Mouse (Mus musculus) midbrain, embryonic 13.5 days (tissue): ENCODE measurements around the gene Mex3a. TPM values are rescaled to one million over a fixed set of nuclear protein-coding genes. Genes with fewer than 3 reads are reported as not detected.
A peak's percentile ranks its signal among the peaks of the same experiment; 100 is the strongest.

Experiments used
- ATAC-seq: fragments of 200-750 bp; cut with Nextera tagmentation; 2 replicates; pipeline ENCODE4 v1.8.0; 2017; ENCODE audit warnings: mild to moderate bottlenecking, moderate TSS enrichment, moderate library complexity
- H3K27ac ChIP-seq: fragments of 300-500 bp; sonication (generic); 2 replicates; pipeline ENCODE4 v1.5.1; 2015; ENCODE audit warnings: inconsistent platforms, mild to moderate bottlenecking, moderate library complexity
- H3K27me3 ChIP-seq: fragments of 300-500 bp; sonication (generic); 2 replicates; pipeline ENCODE4 v1.6.1; 2015; ENCODE audit warnings: mild to moderate bottlenecking, inconsistent platforms
- H3K36me3 ChIP-seq: fragments of 300-500 bp; sonication (generic); 2 replicates; pipeline ENCODE4 v1.6.1; 2015; ENCODE audit warnings: mild to moderate bottlenecking, inconsistent platforms
- H3K4me1 ChIP-seq: fragments of 300-500 bp; sonication (generic); replicated peaks from 2 replicates; pipeline ENCODE4 v1.6.1; 2015; ENCODE audit warnings: inconsistent platforms
- H3K4me2 ChIP-seq: fragments of 300-500 bp; sonication (generic); replicated peaks from 2 replicates; pipeline ENCODE4 v1.6.1; 2015; ENCODE audit warnings: moderate library complexity, mild to moderate bottlenecking, inconsistent platforms
- H3K4me3 ChIP-seq: fragments of 300-500 bp; sonication (generic); replicated peaks from 2 replicates; pipeline ENCODE4 v1.5.1; 2015; ENCODE audit warnings: mild to moderate bottlenecking, inconsistent platforms
- H3K9ac ChIP-seq: fragments of 300-500 bp; sonication (generic); replicated peaks from 2 replicates; pipeline ENCODE4 v1.6.1; 2015; ENCODE audit warnings: mild to moderate bottlenecking, inconsistent platforms
- H3K9me3 ChIP-seq: fragments of 300-500 bp; sonication (generic); 2 replicates; pipeline ENCODE4 v1.6.1; 2016; ENCODE audit warnings: mild to moderate bottlenecking, inconsistent platforms
- WGBS: fragments of 180-500 bp; shearing (Covaris S2); methylation state at CpG from one replicate; pipeline ENCODE4 v1.1.7; 2015; 5-methylcytosine and 5-hydroxymethylcytosine counted together
- microRNA counts: library from miRNA; unstranded; fragments of <30 nt; microRNA quantifications from one replicate; lab custom pipeline; 2016
- microRNA-seq: library from miRNA; unstranded; fragments of <30 nt; microRNA quantifications from one replicate; pipeline ENCODE4, GENCODE M21; 2016
- polyA plus RNA-seq: library from polyadenylated mRNA; unstranded; fragments of >200 nt; fragmentation: Nextera tagmentation; extraction: Ambion mirVana; gene quantifications from 2 replicates; pipeline ENCODE4 v1.2.1, GENCODE M21; 2015

Mex3a gene
- polyA plus RNA-seq, 1 experiment from 2014 or later = 49.5 TPM

DNA sequence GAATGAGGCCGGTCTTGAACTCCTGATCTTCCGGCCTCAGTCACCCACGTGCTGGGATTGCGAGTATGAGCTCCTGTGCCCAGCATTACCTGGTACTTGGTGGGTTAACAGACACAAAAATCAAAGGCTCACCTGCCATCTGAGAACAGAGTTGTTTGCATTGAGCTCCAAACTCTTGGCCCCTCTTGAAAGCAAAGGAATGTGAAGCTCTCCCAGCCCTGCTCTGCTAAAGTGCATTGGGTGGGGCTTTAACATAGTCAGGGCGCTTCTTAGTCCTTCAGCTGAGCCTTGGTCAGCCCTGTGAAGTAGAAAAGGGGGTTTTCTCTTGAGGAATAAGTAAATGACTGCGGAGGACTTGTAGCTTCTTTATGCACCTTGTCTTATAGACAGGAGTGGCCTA, 53.6 kb downstream of the Mex3a start:
- 96% methylated on average over 6 of the region's 6 CpGs for WGBS
- Histone ChIP-seq H3K27me3 (no peaks in the 10 kb centered on the region), H3K4me2 (no peak overlapping the region), H3K9me3 (no peaks in the 10 kb centered on the region), H3K4me1 (peaks cover 5% of the 10 kb centered on the region), H3K36me3 (peaks cover 77% of the 10 kb centered on the region), H3K9ac (no peak overlapping the region), H3K27ac (no peak overlapping the region), H3K4me3 (no peak overlapping the region)
- no peak for ATAC-seq

DNA sequence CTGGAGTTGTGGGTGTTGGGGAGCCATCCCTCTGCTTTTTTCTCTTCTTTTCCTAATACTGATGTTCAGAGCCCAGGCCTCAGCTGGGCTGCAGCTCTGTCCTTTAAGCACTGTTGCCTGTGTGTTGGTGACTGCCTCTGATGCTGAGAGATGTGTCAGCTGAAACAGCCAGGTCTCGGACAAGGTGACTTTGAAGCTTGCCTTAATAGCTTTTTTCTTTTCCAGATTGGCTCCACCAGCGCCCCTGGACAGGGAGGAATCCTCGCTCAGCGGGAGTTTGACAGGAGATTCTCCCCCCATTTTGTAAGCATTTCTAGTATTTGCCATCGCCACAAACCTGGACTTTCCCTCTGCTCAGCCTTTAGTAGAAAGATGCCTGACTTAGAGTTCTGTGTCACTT, 54.4 kb downstream of the Mex3a start:
- Histone ChIP-seq H3K4me2 (no peak overlapping the region), H3K9ac (no peak overlapping the region), H3K27ac (no peak overlapping the region), H3K9me3 (no peaks in the 10 kb centered on the region), H3K36me3 (peaks cover 68% of the 10 kb centered on the region), H3K4me1 (peaks cover 4% of the 10 kb centered on the region), H3K27me3 (no peaks in the 10 kb centered on the region), H3K4me3 (no peak overlapping the region)
- 96% methylated on average over 5 of the region's 5 CpGs for WGBS
- ATAC-seq = no peak

DNA sequence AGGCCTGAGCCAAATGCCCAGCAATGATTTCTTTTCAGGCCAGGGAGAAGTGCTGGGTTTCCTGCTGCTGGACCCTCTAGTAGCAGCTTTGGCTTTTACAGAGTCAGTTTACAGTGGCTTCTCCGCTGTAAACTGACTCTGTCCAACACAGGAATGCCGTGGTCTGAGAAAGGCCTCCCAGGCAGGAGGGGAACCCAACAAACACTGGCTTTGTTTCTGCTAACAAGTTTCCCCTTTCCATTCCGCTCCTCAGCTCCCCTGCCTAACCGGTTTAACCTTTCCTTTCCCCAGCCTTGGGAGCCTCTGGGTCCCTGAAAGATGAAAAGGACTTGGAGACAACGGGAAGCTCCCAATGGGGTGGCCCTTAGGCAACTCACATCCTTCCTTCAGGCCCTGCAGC, 58.1 kb downstream of the Mex3a start:
- no peak overlapping the region for H3K4me2 ChIP-seq
- 28% methylated on average over 5 of the region's 5 CpGs for WGBS
- peaks cover 6% of the 10 kb centered on the region for H3K4me1 ChIP-seq
- no peak overlapping the region for H3K27ac ChIP-seq
- no peaks in the 10 kb centered on the region for H3K27me3 ChIP-seq
- no peak overlapping the region for H3K9ac ChIP-seq
- no peaks in the 10 kb centered on the region for H3K9me3 ChIP-seq
- ATAC-seq = no peak
- H3K36me3 ChIP-seq = peaks cover 39% of the 10 kb centered on the region
- no peak overlapping the region for H3K4me3 ChIP-seq

MicroRNAs encoded within 50 kb of the gene (microRNA counts, 519-probe panel; counts per million panel counts)
- 110 counts per million, percentile 56 among the panel's probes with 10 or more counts for microRNA mmu-miR-1905 (lab: Ali Mortazavi, UCI)

Small RNAs within 50 kb of the gene (microRNA-seq; reads per million reads assigned to microRNA genes)
- not detected for gene Mir1905

Other genes starting within 250 kb of the Mex3a start
- gene Gm38392, start 245.2 kb upstream of the Mex3a start, polyA plus RNA-seq = 0.16 TPM in 1 of 2 replicates, not detected in the other
- gene Tsacc, start 235.4 kb upstream of the Mex3a start, polyA plus RNA-seq = 11.2 and 11.6 TPM in 2 replicates
- gene Cct3, start 235.3 kb upstream of the Mex3a start, polyA plus RNA-seq = 529 and 545 TPM in 2 replicates
- gene Glmp, start 207.4 kb upstream of the Mex3a start, polyA plus RNA-seq = 93.4 and 104 TPM in 2 replicates
- 0.66 and 2.0 TPM in 2 replicates for gene Tmem79, start 196.2 kb upstream of the Mex3a start, polyA plus RNA-seq
- gene Smg5, start 196.1 kb upstream of the Mex3a start, polyA plus RNA-seq = 70.1 and 78.3 TPM in 2 replicates
- 0.77 and 1.0 TPM in 2 replicates for gene Paqr6, start 167.8 kb upstream of the Mex3a start, polyA plus RNA-seq
- gene Bglap3, start 159.7 kb upstream of the Mex3a start, polyA plus RNA-seq = not detected in 2 replicates
- not detected in 2 replicates for gene Bglap2, start 153.7 kb upstream of the Mex3a start, polyA plus RNA-seq
- gene Bglap, start 147.9 kb upstream of the Mex3a start, polyA plus RNA-seq = not detected in 2 replicates
- 51.7 and 56.8 TPM in 2 replicates for gene Pmf1, start 122.1 kb upstream of the Mex3a start, polyA plus RNA-seq
- gene Slc25a44, start 107.3 kb upstream of the Mex3a start, polyA plus RNA-seq = 28.7 and 29.7 TPM in 2 replicates
- gene Sema4a, start 71.2 kb upstream of the Mex3a start, polyA plus RNA-seq = 28.8 and 31.1 TPM in 2 replicates
- 21.4 and 23.4 TPM in 2 replicates for gene Lmna, start 22.4 kb upstream of the Mex3a start, polyA plus RNA-seq
- gene Rab25, start 15.9 kb downstream of the Mex3a start, polyA plus RNA-seq = not detected in 2 replicates
- 181 and 182 TPM in 2 replicates for gene Lamtor2, start 20.7 kb downstream of the Mex3a start, polyA plus RNA-seq
- gene Ubqln4, start 21.4 kb downstream of the Mex3a start, polyA plus RNA-seq = 39.1 and 46.7 TPM in 2 replicates
- gene Ssr2, start 43.5 kb downstream of the Mex3a start, polyA plus RNA-seq = 142 and 148 TPM in 2 replicates
- 163 and 175 TPM in 2 replicates for gene Arhgef2, start 73.6 kb downstream of the Mex3a start, polyA plus RNA-seq
- not detected in 2 replicates for gene Rxfp4, start 120.7 kb downstream of the Mex3a start, polyA plus RNA-seq
- gene Khdc4, start 153.4 kb downstream of the Mex3a start, polyA plus RNA-seq = 102 and 105 TPM in 2 replicates
- 51.1 and 52.1 TPM in 2 replicates for gene Rit1, start 184.4 kb downstream of the Mex3a start, polyA plus RNA-seq
- 200 and 211 TPM in 2 replicates for gene Syt11, start 242.8 kb downstream of the Mex3a start, polyA plus RNA-seq